Mouse (Mus musculus): ENCODE data around the gene Pllp. TPM values are rescaled to one million over a fixed set of nuclear protein-coding genes. Genes with fewer than 3 reads are reported as not detected.

The Pllp gene
- polyA plus RNA-seq, 1 experiment from 2014 or later, result 0.25 TPM

DNA sequence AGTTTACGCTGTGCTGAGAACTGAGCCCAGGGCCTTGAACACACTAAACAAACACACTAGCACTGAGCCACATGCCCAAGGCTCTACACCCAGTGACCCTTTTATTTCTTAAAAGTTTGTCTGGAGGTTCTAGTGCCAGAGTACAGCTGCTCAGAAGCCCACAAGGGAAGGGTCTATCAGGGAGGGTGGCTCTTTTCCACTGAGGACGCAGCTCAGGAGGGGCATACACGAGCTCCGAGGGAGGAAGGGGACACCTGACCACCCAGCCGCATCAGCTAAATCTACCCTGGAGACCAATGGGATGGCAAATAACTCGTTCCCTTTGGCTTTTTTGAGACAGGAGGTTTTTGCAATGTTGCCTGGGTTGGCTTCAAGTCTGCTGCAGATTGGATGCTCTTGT lies 1.9 kb upstream of the Pllp start:
- Histone ChIP-seq H3K9ac (ENCODE audit: low read depth, low read length) (no peak overlapping the region), H3K27me3 (ENCODE audit: control insufficient read depth, insufficient read depth, low read length) (peaks cover 40% of the 10 kb centered on the region), H3K4me2 (replicated peaks; ENCODE audit: low read depth, low read length) (no peak overlapping the region), H3K36me3 (ENCODE audit: control insufficient read depth, insufficient read depth, low read length) (no peaks in the 10 kb centered on the region), H3K27ac (ENCODE audit: low read depth, low read length) (no peak overlapping the region), H3K9me3 (ENCODE audit: control insufficient read depth, low read length) (no peaks in the 10 kb centered on the region), H3K4me1 (replicated peaks; ENCODE audit: control insufficient read depth, insufficient read depth, low read length) (peaks cover 9% of the 10 kb centered on the region), H3K4me3 (ENCODE audit: low read depth, low read length) (no peak overlapping the region)
- ATAC-seq (ENCODE audit: low FRiP score) (no peak), DNase-seq (ENCODE audit: low spot score) (no peak)
- WGBS, result 81% methylated on average over 6 of the region's 6 CpGs

DNA sequence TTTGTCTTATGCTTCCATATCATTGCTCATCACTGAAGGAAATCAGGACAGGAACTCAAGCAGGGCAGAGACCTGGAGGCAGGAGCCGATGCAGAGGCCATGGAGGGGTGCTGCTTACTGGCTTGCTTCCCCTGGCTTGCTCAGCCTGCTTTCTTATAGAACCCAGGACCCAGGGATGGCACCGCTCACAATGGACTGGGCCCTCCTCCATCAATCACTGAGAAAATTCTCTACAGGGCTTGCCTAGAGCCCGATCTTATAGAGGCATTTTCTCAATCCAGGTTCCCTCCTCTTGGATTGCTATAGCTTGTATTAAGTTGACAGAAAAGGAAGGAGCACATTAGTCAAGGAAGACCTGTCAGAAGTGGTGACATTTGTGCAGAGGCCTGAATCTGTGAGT lies 488 bp upstream of the Pllp start:
- ATAC-seq (ENCODE audit: low FRiP score), result no peak
- 53% methylated on average over 3 of the region's 3 CpGs for WGBS

DNA sequence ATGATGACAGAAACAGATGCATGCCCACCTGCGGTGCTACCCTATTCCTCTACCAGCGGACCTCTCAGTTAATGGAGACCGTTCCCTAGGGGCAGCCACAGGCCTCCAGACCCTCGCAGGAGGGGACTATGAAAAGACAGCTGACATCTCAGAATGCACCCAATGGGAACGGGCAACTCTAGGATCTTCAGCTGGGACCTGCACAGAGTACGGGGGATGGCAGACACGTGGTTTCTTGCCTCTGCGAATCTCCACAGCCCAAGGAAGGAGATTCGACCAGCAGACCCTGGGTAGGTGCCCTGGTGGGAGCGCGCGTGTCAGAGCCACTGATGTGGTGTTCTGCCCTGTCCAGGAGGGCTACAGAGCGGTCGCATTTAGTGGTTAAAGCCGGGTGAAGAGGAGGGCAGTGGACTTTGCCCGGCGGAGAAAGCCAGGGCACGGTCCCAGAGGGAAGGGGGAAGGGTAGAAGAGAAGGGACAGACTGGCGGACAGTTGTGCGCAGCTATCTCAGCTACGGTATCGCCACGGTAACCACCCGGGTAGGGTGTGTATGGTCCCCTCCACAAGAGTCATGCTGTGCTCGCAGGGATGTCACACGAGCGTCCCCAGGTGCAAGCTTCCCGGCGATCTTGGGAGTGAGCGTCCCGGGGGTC lies 611 bp downstream of the Pllp start:
- Histone ChIP-seq H3K9me3 (ENCODE audit: control insufficient read depth, low read length) (no peaks in the 10 kb centered on the region), H3K4me3 (ENCODE audit: low read depth, low read length) (peak overlapping the region; percentile 41), H3K27ac (ENCODE audit: low read depth, low read length) (no peak overlapping the region), H3K9ac (ENCODE audit: low read depth, low read length) (0 out of 2 replicates have a peak overlapping the region, but pooled peaks have one; percentile 11), H3K4me2 (replicated peaks; ENCODE audit: low read depth, low read length) (peak overlapping the region; percentile 69), H3K36me3 (ENCODE audit: control insufficient read depth, insufficient read depth, low read length) (no peaks in the 10 kb centered on the region), H3K27me3 (ENCODE audit: control insufficient read depth, insufficient read depth, low read length) (peaks cover 43% of the 10 kb centered on the region), H3K4me1 (replicated peaks; ENCODE audit: control insufficient read depth, insufficient read depth, low read length) (peaks cover 9% of the 10 kb centered on the region)
- DNase-seq (ENCODE audit: low spot score) (peak; percentile 55), ATAC-seq (ENCODE audit: low FRiP score) (peak; percentile 49)
- WGBS, result 1% methylated on average over 31 of the region's 31 CpGs

More for the DNA sequence above, 488 bp upstream of the Pllp start:
- peaks cover 43% of the 10 kb centered on the region for H3K27me3 ChIP-seq (ENCODE audit: control insufficient read depth, insufficient read depth, low read length)
- no peak overlapping the region for H3K4me2 ChIP-seq (replicated peaks; ENCODE audit: low read depth, low read length)
- H3K9ac ChIP-seq (ENCODE audit: low read depth, low read length), result no peak overlapping the region
- no peak overlapping the region for H3K4me3 ChIP-seq (ENCODE audit: low read depth, low read length)
- no peak overlapping the region for H3K27ac ChIP-seq (ENCODE audit: low read depth, low read length)
- no peaks in the 10 kb centered on the region for H3K36me3 ChIP-seq (ENCODE audit: control insufficient read depth, insufficient read depth, low read length)
- H3K4me1 ChIP-seq (replicated peaks; ENCODE audit: control insufficient read depth, insufficient read depth, low read length), result peaks cover 9% of the 10 kb centered on the region
- no peaks in the 10 kb centered on the region for H3K9me3 ChIP-seq (ENCODE audit: control insufficient read depth, low read length)
- no peak for DNase-seq (ENCODE audit: low spot score)

DNA sequence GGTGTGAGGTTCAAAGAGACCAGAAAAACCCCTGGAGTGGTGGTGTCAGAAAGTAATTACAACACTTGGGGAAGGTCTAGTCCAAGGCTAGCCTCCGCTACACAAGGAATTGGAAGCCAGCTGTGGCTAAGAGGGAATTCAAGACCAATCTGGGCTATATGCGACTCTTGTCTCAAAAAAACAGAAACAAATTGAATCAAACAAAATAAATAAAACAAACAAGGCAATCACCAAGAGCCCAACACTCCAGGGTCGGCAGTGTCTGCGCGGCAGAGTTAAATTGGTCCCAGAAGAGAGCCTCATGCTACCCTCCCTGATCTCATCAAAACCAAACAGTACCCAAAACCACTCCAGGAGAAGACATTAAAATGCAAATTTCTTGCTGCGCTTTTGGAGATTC lies 1.4 kb downstream of the Pllp start:
- ATAC-seq (ENCODE audit: low FRiP score) (no peak), DNase-seq (ENCODE audit: low spot score) (no peak)
- no peak overlapping the region for H3K4me2 ChIP-seq (replicated peaks; ENCODE audit: low read depth, low read length)
- H3K4me1 ChIP-seq (replicated peaks; ENCODE audit: control insufficient read depth, insufficient read depth, low read length), result peaks cover 9% of the 10 kb centered on the region
- no peaks in the 10 kb centered on the region for H3K36me3 ChIP-seq (ENCODE audit: control insufficient read depth, insufficient read depth, low read length)
- H3K9ac ChIP-seq (ENCODE audit: low read depth, low read length), result no peak overlapping the region
- no peaks in the 10 kb centered on the region for H3K9me3 ChIP-seq (ENCODE audit: control insufficient read depth, low read length)
- H3K4me3 ChIP-seq (ENCODE audit: low read depth, low read length), result no peak overlapping the region
- 2% methylated on average over 6 of the region's 6 CpGs for WGBS
- no peak overlapping the region for H3K27ac ChIP-seq (ENCODE audit: low read depth, low read length)
- peaks cover 43% of the 10 kb centered on the region for H3K27me3 ChIP-seq (ENCODE audit: control insufficient read depth, insufficient read depth, low read length)

DNA sequence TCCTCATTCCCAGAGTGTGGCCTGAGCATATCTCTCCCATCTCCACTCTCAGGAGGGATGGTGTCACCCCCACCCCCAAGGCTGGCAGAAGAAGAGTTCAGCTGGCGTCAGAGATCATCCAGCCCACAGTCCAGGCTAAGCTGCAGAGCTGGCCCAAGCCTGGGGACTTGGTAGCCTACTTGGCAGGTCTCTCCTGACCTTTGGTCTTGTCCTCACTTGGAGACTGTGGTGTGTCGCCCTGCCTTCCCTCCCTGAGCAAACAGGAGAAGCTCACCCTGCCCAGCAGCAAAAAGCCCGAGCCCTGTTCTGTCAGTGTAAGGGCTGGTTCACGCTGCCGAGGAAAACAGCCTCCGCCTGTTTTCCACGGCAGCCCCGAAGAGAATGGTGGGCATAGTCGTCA lies 10.1 kb downstream of the Pllp start:
- no peaks in the 10 kb centered on the region for H3K9me3 ChIP-seq (ENCODE audit: control insufficient read depth, low read length)
- no peak overlapping the region for H3K4me2 ChIP-seq (replicated peaks; ENCODE audit: low read depth, low read length)
- no peak overlapping the region for H3K4me3 ChIP-seq (ENCODE audit: low read depth, low read length)
- H3K4me1 ChIP-seq (replicated peaks; ENCODE audit: control insufficient read depth, insufficient read depth, low read length), result no peaks in the 10 kb centered on the region
- no peaks in the 10 kb centered on the region for H3K27me3 ChIP-seq (ENCODE audit: control insufficient read depth, insufficient read depth, low read length)
- H3K9ac ChIP-seq (ENCODE audit: low read depth, low read length), result no peak overlapping the region
- DNase-seq (ENCODE audit: low spot score) (no peak), ATAC-seq (ENCODE audit: low FRiP score) (no peak)
- no peaks in the 10 kb centered on the region for H3K36me3 ChIP-seq (ENCODE audit: control insufficient read depth, insufficient read depth, low read length)
- WGBS, result 78% methylated on average over 9 of the region's 9 CpGs
- no peak overlapping the region for H3K27ac ChIP-seq (ENCODE audit: low read depth, low read length)

DNA sequence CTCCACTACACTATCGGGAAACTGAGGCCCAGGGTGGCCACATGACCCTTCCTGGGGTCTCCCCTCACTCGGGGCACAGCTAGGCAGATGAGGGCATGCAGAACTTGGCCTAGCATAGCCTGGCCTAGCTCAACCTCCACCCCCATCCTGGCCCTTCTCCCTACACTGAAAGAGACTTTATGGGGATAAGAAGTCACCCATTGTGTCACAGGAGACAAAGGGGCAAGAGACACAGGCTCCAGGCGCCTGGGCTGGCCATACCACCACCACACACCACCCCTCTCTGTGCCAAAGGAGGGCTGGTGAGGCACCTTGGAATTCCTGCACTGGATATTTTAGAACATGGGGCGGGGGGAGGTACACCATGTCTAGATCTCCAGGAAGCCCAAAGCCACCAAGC lies 11.8 kb downstream of the Pllp start:
- H3K9me3 ChIP-seq (ENCODE audit: control insufficient read depth, low read length), result no peaks in the 10 kb centered on the region
- DNase-seq (ENCODE audit: low spot score) (no peak), ATAC-seq (ENCODE audit: low FRiP score) (no peak)
- H3K27me3 ChIP-seq (ENCODE audit: control insufficient read depth, insufficient read depth, low read length), result no peaks in the 10 kb centered on the region
- no peaks in the 10 kb centered on the region for H3K4me1 ChIP-seq (replicated peaks; ENCODE audit: control insufficient read depth, insufficient read depth, low read length)
- no peaks in the 10 kb centered on the region for H3K36me3 ChIP-seq (ENCODE audit: control insufficient read depth, insufficient read depth, low read length)
- H3K4me3 ChIP-seq (ENCODE audit: low read depth, low read length), result no peak overlapping the region
- no peak overlapping the region for H3K9ac ChIP-seq (ENCODE audit: low read depth, low read length)
- no peak overlapping the region for H3K27ac ChIP-seq (ENCODE audit: low read depth, low read length)
- WGBS, result 80% methylated on average over 4 of the region's 4 CpGs
- H3K4me2 ChIP-seq (replicated peaks; ENCODE audit: low read depth, low read length), result no peak overlapping the region

DNA sequence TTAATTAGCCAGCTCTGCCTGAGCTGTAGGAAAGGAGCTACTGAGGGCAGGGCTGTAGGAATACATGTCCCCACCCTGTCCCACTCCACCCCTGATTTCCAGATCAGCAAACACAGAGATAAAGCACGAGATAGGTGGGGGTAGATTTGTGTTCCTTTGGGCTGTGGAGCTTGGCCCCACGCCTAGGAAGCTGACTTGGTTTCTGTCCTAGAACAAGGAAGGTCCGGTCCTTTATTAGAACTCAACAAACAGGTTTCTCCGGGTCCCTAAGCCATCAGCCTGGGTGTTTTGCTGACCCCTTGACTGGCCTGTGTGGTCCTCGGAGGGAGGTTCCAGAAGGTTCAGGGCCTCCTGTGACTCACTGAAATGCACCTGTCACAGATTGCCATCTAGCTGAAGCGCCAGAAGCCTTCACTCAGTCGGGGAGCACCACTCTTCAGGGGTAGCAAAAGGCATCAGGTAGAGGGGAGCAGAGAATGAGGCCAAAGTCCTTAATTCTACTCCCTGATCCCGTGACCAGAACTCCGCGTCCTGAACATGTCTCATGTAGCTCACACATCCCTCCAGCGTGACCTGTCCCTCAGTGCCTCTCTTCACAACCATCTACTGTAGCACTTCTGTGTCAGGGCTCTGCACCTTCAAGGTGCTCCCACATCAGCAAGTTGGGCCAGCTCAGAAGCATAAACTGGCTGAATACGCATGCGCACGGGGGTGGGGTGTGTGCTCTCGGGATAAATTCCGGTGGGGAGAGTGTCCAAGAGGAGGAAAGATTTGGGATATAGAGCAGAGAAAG lies 13.2 kb downstream of the Pllp start:
- Histone ChIP-seq H3K4me1 (replicated peaks; ENCODE audit: control insufficient read depth, insufficient read depth, low read length) (no peaks in the 10 kb centered on the region), H3K36me3 (ENCODE audit: control insufficient read depth, insufficient read depth, low read length) (no peaks in the 10 kb centered on the region), H3K9ac (ENCODE audit: low read depth, low read length) (no peak overlapping the region), H3K27me3 (ENCODE audit: control insufficient read depth, insufficient read depth, low read length) (no peaks in the 10 kb centered on the region), H3K4me3 (ENCODE audit: low read depth, low read length) (no peak overlapping the region), H3K4me2 (replicated peaks; ENCODE audit: low read depth, low read length) (no peak overlapping the region), H3K27ac (ENCODE audit: low read depth, low read length) (no peak overlapping the region), H3K9me3 (ENCODE audit: control insufficient read depth, low read length) (no peaks in the 10 kb centered on the region)
- WGBS, result 83% methylated on average over 16 of the region's 16 CpGs
- ATAC-seq (ENCODE audit: low FRiP score), result no peak
- no peak for DNase-seq (ENCODE audit: low spot score)

DNA sequence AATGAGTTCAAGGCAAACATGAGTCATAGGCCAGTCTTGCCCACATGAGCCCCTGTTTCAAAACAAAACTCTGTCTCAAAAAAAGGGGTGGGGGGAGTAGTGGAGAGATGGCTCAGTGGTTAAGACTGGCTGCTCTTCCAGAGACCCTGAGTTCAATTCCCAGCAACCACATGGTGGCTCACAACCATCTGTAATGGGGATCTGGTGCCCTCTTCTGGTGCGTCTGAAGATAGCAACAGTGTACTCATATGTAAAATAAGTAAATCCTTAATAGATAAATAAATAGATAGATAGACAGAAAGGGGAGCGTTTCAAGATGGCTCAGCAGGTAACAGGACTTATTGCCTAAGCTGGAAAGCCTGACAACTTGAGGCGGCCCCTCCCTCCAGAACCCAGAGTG lies 15.7 kb downstream of the Pllp start:
- H3K9ac ChIP-seq (ENCODE audit: low read depth, low read length), result no peak overlapping the region
- WGBS, result 86% methylated on average over 3 of the region's 3 CpGs
- no peaks in the 10 kb centered on the region for H3K36me3 ChIP-seq (ENCODE audit: control insufficient read depth, insufficient read depth, low read length)
- no peak overlapping the region for H3K4me2 ChIP-seq (replicated peaks; ENCODE audit: low read depth, low read length)
- DNase-seq (ENCODE audit: low spot score) (no peak), ATAC-seq (ENCODE audit: low FRiP score) (no peak)
- no peaks in the 10 kb centered on the region for H3K9me3 ChIP-seq (ENCODE audit: control insufficient read depth, low read length)
- H3K27ac ChIP-seq (ENCODE audit: low read depth, low read length), result no peak overlapping the region
- H3K27me3 ChIP-seq (ENCODE audit: control insufficient read depth, insufficient read depth, low read length), result no peaks in the 10 kb centered on the region
- no peak overlapping the region for H3K4me3 ChIP-seq (ENCODE audit: low read depth, low read length)
- H3K4me1 ChIP-seq (replicated peaks; ENCODE audit: control insufficient read depth, insufficient read depth, low read length), result no peaks in the 10 kb centered on the region

DNA sequence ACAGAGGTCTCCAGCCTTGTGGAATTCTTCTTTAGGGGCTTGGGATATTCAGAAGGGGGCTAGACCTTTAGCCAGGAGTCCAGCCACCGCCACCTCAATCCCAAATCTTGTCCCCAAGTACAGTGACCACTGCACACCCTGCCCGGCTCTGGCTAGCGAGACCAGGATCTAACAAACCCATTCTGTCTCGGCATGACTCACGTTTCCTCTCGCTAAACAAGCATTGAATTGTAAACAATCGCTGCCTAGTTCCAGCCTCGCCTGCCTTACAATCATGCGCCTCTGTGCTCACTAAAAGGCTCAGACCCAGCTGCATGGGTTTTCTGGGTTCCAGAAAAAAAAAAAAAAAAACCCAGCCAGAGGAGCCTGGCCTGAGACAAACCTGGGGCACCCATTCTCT lies 17.5 kb downstream of the Pllp start:
- Histone ChIP-seq H3K27me3 (ENCODE audit: control insufficient read depth, insufficient read depth, low read length) (no peaks in the 10 kb centered on the region), H3K4me3 (ENCODE audit: low read depth, low read length) (no peak overlapping the region), H3K36me3 (ENCODE audit: control insufficient read depth, insufficient read depth, low read length) (0 out of 2 replicates have a peak, but pooled peaks cover 2% of the 10 kb centered on the region), H3K4me1 (replicated peaks; ENCODE audit: control insufficient read depth, insufficient read depth, low read length) (no peaks in the 10 kb centered on the region), H3K27ac (ENCODE audit: low read depth, low read length) (no peak overlapping the region), H3K4me2 (replicated peaks; ENCODE audit: low read depth, low read length) (no peak overlapping the region), H3K9ac (ENCODE audit: low read depth, low read length) (no peak overlapping the region), H3K9me3 (ENCODE audit: control insufficient read depth, low read length) (no peaks in the 10 kb centered on the region)
- DNase-seq (ENCODE audit: low spot score) (no peak), ATAC-seq (ENCODE audit: low FRiP score) (no peak)
- 60% methylated on average over 9 of the region's 9 CpGs for WGBS
